Mouse (Mus musculus): ENCODE measurements around the gene Lamp1. TPM values are rescaled to one million over a fixed set of nuclear protein-coding genes. Genes with fewer than 3 reads are reported as not detected.

Lamp1 gene
- polyA plus RNA-seq, 1 experiment from 2014 or later, result 299 TPM

MicroRNA genes within 50 kb of the gene (microRNA counts, 519-probe panel; counts per million panel counts)
- 2,442 counts per million, percentile 39 among the panel's probes with 10 or more counts for microRNA mmu-miR-1968

Small RNA genes within 50 kb of the gene (microRNA-seq; reads per million reads assigned to microRNA genes)
- gene Mir1968 (11.3 reads per million, percentile 30 among the genes with 10 or more reads in this experiment), gene Mir7065 (not detected)

Other genes starting within 250 kb of the Lamp1 start
- 0.19 and 0.21 TPM in 2 replicates for gene F7, start 133.1 kb upstream of the Lamp1 start, polyA plus RNA-seq (2015; fragmentation: Nextera tagmentation; extraction: Ambion mirVana)
- 1.8 and 3.7 TPM in 2 replicates for gene F10, start 121.9 kb upstream of the Lamp1 start, polyA plus RNA-seq (2015; fragmentation: Nextera tagmentation; extraction: Ambion mirVana)
- 1.6 and 1.9 TPM in 2 replicates for gene Proz, start 98.2 kb upstream of the Lamp1 start, polyA plus RNA-seq (2015; fragmentation: Nextera tagmentation; extraction: Ambion mirVana)
- gene Pcid2, start 53.7 kb upstream of the Lamp1 start, polyA plus RNA-seq (2015; fragmentation: Nextera tagmentation; extraction: Ambion mirVana), result 42.8 and 45.5 TPM in 2 replicates
- gene Cul4a, start 53.5 kb upstream of the Lamp1 start, polyA plus RNA-seq (2015; fragmentation: Nextera tagmentation; extraction: Ambion mirVana), result 104 and 105 TPM in 2 replicates
- gene Grtp1, start 41.5 kb downstream of the Lamp1 start, polyA plus RNA-seq (2015; fragmentation: Nextera tagmentation; extraction: Ambion mirVana), result 19.3 and 21.3 TPM in 2 replicates
- 0.48 and 1.4 TPM in 2 replicates for gene Adprhl1, start 95.0 kb downstream of the Lamp1 start, polyA plus RNA-seq (2015; fragmentation: Nextera tagmentation; extraction: Ambion mirVana)
- gene Dcun1d2, start 129.0 kb downstream of the Lamp1 start, polyA plus RNA-seq (2015; fragmentation: Nextera tagmentation; extraction: Ambion mirVana), result 24.6 and 26.0 TPM in 2 replicates
- gene Tmco3, start 129.0 kb downstream of the Lamp1 start, polyA plus RNA-seq (2015; fragmentation: Nextera tagmentation; extraction: Ambion mirVana), result 41.4 and 45.1 TPM in 2 replicates
- gene Tfdp1, start 179.6 kb downstream of the Lamp1 start, polyA plus RNA-seq (2015; fragmentation: Nextera tagmentation; extraction: Ambion mirVana), result 169 and 183 TPM in 2 replicates
- not detected in 2 replicates for gene Atp4b, start 237.7 kb downstream of the Lamp1 start, polyA plus RNA-seq (2015; fragmentation: Nextera tagmentation; extraction: Ambion mirVana)
- not detected in 2 replicates for gene Grk1, start 245.9 kb downstream of the Lamp1 start, polyA plus RNA-seq (2015; fragmentation: Nextera tagmentation; extraction: Ambion mirVana)

Data from kidney, embryonic 15.5 days (tissue).